Mouse (Mus musculus) activated CD4-positive, CD25-positive, alpha-beta regulatory T cell, adult 4 months (primary cell): ENCODE measurements around the gene Patl2. TPM values are rescaled to one million over a fixed set of nuclear protein-coding genes. Genes with fewer than 3 reads are reported as not detected.

Experiments
- polyA plus RNA-seq, 2 experiments: library from polyadenylated mRNA; unstranded; fragments of 100-300 nt; shearing (Covaris generic); gene quantifications; one replicate each; pipeline ENCODE4 v1.2.1; 2017

Patl2 gene
- polyA plus RNA-seq, 2 experiments from 2014 or later, result 0.38 to 0.90 TPM

Other genes with a start within 250 kb of the Patl2 start
- 10 to 100 TPM; 53.9 to 74.9 TPM for gene Ctdspl2, start 230.2 kb downstream of the Patl2 start, polyA plus RNA-seq
- gene Mageb3, start 230.1 kb downstream of the Patl2 start, polyA plus RNA-seq, result not detected
- gene Eif3j1, start 157.6 kb downstream of the Patl2 start, polyA plus RNA-seq, result 1 to 10 TPM; 3.5 to 4.0 TPM
- 1 to 10 TPM; 5.5 to 5.8 TPM for gene Spg11, start 67.8 kb downstream of the Patl2 start, polyA plus RNA-seq
- 1,000 to 10,000 TPM; 8,975 to 9,816 TPM for gene B2m, start 38.5 kb downstream of the Patl2 start, polyA plus RNA-seq
- gene Trim69, start 25.5 kb downstream of the Patl2 start, polyA plus RNA-seq, result under 1 TPM in 1 of 2 experiments, not detected in 1; 0.25 TPM
- not detected for gene Terb2, start 83 bp upstream of the Patl2 start, polyA plus RNA-seq
- gene Sord, start 48.6 kb upstream of the Patl2 start, polyA plus RNA-seq, result 1 to 10 TPM; 5.5 to 5.7 TPM
- gene Duox2, start 112.3 kb upstream of the Patl2 start, polyA plus RNA-seq, result not detected
- gene Duoxa2, start 112.7 kb upstream of the Patl2 start, polyA plus RNA-seq, result not detected
- gene Duoxa1, start 127.5 kb upstream of the Patl2 start, polyA plus RNA-seq, result under 1 TPM in 1 of 2 experiments, not detected in 1; 0.25 TPM
- not detected for gene Duox1, start 129.5 kb upstream of the Patl2 start, polyA plus RNA-seq
- under 1 TPM in 1 of 2 experiments, not detected in 1; 0.33 TPM for gene Shf, start 183.0 kb upstream of the Patl2 start, polyA plus RNA-seq
- 100 to 1,000 TPM in 1 of 2 experiments, 10 to 100 TPM in 1; 98.0 to 106 TPM for gene Slc28a2, start 240.3 kb upstream of the Patl2 start, polyA plus RNA-seq